Mouse (Mus musculus): ENCODE measurements around the gene Lclat1.

DNA sequence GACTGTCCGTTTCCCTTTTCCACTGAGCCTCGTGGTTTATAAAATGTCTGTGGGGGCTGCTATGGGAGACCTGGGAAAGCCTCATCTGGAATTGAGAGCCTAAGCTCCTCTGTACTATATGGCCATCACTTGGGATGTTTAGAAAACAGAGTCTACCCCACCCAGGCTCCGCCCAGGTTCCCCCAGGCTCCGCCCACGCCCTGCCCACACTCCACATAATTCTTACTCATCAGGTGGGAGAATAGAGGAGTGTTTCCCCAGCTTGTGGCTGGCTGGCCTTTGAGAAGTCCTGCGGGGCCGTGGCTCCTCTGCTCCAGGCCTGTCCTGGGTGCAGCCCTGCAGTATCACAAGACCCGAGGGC lies 143.3 kb downstream of the Lclat1 start:
- no peak for TF ChIP-seq TCF12 (IDR thresholded peaks at IDR 0.05; ENCODE audit: insufficient read depth, poor library complexity, severe bottlenecking)
- TF ChIP-seq USF1 (IDR thresholded peaks at IDR 0.05; ENCODE audit: low read depth): no peak
- TF ChIP-seq CEBPB (IDR thresholded peaks at IDR 0.05; ENCODE audit: insufficient read depth, poor library complexity, severe bottlenecking): no peak
- peak; percentile 59 for TF ChIP-seq POLR2A (IDR thresholded peaks at IDR 0.05; ENCODE audit: insufficient read length, low read depth)
